Mouse (Mus musculus): ENCODE measurements around the gene Sh2b1.
A peak's percentile ranks its signal among the peaks of the same experiment; 100 is the strongest.

Sh2b1 gene

GRCm38 (mm10) chr7:126456382-126457266, 18.6 kb downstream of the Sh2b1 start:
- DNase-seq (ENCODE audit: low spot score in 2 of 2), result no peak

GRCm38 (mm10) chr7:126455242-126455641, 20.0 kb downstream of the Sh2b1 start:
- DNase-seq (ENCODE audit: low spot score in 2 of 2), result no peak

- no peak for DNase-seq (ENCODE audit: low spot score in 2 of 2)
Observed at GRCm38 (mm10) chr7:126453861-126454260, 21.4 kb downstream of the Sh2b1 start.

- no peak for DNase-seq (ENCODE audit: low spot score in 2 of 2)
Observed at GRCm38 (mm10) chr7:126452244-126452643, 23.0 kb downstream of the Sh2b1 start.

GRCm38 (mm10) chr7:126450641-126451040, 24.6 kb downstream of the Sh2b1 start:
- DNase-seq (ENCODE audit: low spot score in 2 of 2), result no peak

GRCm38 (mm10) chr7:126449991-126450390, 25.2 kb downstream of the Sh2b1 start:
- no peak for DNase-seq (ENCODE audit: low spot score in 2 of 2)

GRCm38 (mm10) chr7:126448481-126448880, 26.7 kb downstream of the Sh2b1 start:
- no peak for DNase-seq (ENCODE audit: low spot score in 2 of 2)

- DNase-seq (ENCODE audit: low spot score in 2 of 2), result no peak
Observed at GRCm38 (mm10) chr7:126446217-126446616, 29.0 kb downstream of the Sh2b1 start.

GRCm38 (mm10) chr7:126445104-126445815, 30.0 kb downstream of the Sh2b1 start:
- no peak for DNase-seq (ENCODE audit: low spot score in 2 of 2)

GRCm38 (mm10) chr7:126444536-126444935, 30.7 kb downstream of the Sh2b1 start:
- no peak for DNase-seq (ENCODE audit: low spot score in 2 of 2)

- no peak for DNase-seq (ENCODE audit: low spot score in 2 of 2)
Observed at GRCm38 (mm10) chr7:126443997-126444396, 31.2 kb downstream of the Sh2b1 start.

- DNase-seq (ENCODE audit: low spot score in 2 of 2), result no peak
Observed at GRCm38 (mm10) chr7:126440134-126440533, 35.1 kb downstream of the Sh2b1 start.

- DNase-seq (ENCODE audit: low spot score in 2 of 2), result peak in 1 of 2 experiments; percentile 33
Observed at GRCm38 (mm10) chr7:126436851-126437250, 38.4 kb downstream of the Sh2b1 start.

- DNase-seq (ENCODE audit: low spot score in 2 of 2), result no peak
Observed at GRCm38 (mm10) chr7:126435801-126436200, 39.4 kb downstream of the Sh2b1 start.

- no peak for DNase-seq (ENCODE audit: low spot score in 2 of 2)
Observed at GRCm38 (mm10) chr7:126434726-126435125, 40.5 kb downstream of the Sh2b1 start.

- DNase-seq (ENCODE audit: low spot score in 2 of 2), result no peak
Observed at GRCm38 (mm10) chr7:126430167-126430566, 45.1 kb downstream of the Sh2b1 start.

- no peak for DNase-seq (ENCODE audit: low spot score in 2 of 2)
Observed at GRCm38 (mm10) chr7:126429503-126429898, 45.7 kb downstream of the Sh2b1 start.

GRCm38 (mm10) chr7:126428631-126429502, 46.4 kb downstream of the Sh2b1 start, which contains the start of gene Rabep2:
Gene Rabep2 (plus strand): TSS chr7:126428759.
- peak; percentile 91 to 98 for DNase-seq (ENCODE audit: low spot score in 2 of 2)

- no peak for DNase-seq (ENCODE audit: low spot score in 2 of 2)
Observed at GRCm38 (mm10) chr7:126428154-126428553, 47.1 kb downstream of the Sh2b1 start.

- DNase-seq (ENCODE audit: low spot score in 2 of 2), result no peak
Observed at GRCm38 (mm10) chr7:126427323-126427860, 47.8 kb downstream of the Sh2b1 start.

GRCm38 (mm10) chr7:126424161-126424560, 51.1 kb downstream of the Sh2b1 start:
- no peak for DNase-seq (ENCODE audit: low spot score in 2 of 2)
